Mouse (Mus musculus) thymus, adult 18-20 months (tissue): Measurements from ENCODE around the gene Myo16.

Experiments used
- DNase-seq, 2 experiments: peaks; one replicate each; pipeline ENCODE4 v3.0.0; 2022; ENCODE audit warnings: mixed read lengths in 2 of 2

The Myo16 gene

DNA sequence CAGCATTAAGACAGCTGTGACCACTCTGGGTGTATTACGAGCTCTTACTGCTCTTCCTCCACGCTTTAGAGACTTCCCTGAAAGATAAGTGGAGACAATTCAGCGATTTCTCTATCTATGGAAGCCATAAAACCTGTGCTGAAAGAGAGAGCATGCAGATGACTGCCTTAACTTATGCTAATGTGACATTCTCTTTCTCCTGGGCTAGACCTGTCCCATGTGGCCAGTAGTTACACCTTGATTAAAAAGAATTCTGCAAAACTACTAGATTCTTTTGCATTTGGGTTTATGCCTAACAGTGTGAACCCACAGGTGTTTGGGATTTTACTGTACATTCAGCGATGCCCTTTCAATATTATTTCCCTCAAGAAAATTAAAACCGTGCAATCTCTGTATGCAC, 328.4 kb downstream of the Myo16 start:
- DNase-seq, result no peak

DNA sequence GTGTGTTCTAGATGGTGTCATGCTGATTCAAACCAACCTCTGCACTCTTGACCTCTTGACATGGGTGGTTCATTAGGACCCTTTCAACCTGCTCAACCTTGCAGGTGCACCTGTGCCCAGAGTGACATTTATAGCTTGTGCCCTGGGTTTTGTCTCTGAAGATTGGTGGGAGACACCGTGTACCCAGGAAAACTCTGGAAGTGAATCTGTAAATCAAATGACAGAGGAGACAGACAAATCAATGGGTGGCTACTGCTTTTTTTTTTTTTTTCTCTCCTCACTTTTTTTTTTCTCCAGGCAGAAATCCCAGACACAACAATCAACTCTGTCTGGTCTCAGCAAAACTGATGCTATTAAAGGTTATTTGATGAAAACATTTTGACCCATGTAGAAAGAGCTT, 329.2 kb downstream of the Myo16 start:
- no peak for DNase-seq

DNA sequence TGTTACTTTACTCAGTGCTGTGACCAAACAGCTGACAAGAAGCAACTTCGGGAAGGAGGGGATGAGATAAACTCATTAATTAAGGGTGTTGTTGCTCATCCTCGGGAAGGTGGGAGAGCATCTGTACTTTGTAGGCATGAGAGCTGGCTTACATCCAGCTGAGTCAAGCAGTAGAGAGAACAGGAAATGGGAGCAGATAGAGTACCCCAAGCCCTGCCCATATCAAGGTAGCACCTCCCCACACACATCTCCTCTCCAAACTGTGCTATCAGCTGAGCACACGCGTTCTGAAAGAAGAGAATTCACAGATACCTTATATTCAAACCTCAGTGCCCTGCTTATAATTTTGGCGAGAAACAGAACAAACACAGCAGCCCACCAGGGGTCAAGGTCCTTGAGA, 330.1 kb downstream of the Myo16 start:
- DNase-seq, result no peak

DNA sequence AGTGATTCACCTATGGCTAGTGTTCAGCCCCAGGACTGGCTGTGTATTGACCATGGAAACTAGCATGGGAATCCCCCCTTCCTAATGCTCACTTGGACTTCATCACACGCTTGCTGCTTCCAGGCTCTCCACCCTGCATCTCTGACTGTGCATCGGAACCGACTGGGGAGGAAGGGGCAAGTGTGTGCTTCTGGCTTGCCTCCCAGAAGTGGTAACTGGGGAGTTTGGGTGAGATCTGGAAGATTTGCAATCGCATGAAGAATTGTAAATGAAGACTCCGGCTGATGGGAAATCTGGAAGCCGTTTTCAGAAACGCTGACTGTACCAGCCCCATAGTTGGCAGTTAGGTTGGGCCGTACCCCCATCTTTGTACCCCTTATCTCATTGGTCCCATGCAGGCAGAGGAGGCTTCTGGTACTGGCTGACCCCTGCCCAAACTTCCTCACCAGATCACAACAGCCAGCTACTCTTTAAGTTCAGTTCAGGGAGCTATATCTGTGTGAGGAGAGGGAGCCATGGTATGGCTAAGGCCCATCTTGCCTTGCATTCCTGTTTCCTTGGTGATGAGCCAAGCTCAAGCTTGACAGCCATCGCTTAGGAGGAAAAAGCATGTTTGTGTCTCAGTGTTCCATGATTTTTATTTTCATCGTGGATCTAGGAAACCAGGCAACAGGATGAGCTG, 336.2 kb downstream of the Myo16 start:
- DNase-seq, result no peak

DNA sequence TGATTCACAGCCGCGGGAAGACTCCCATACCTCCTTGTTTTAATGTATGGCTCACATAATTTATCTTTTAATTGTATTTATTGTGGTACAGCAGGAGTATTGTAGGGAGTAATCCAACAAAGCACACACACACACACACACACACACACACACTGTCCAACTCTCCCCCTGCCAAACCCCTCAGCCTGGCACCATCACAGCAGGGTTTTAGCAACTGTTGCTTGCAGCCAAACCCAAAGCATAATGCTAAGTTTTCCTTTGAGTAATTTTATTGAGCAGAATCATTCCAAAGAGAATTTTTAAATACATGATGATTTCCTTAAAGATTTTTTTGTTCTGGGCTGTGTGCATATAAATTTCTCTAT, 336.7 kb downstream of the Myo16 start:
- no peak for DNase-seq

DNA sequence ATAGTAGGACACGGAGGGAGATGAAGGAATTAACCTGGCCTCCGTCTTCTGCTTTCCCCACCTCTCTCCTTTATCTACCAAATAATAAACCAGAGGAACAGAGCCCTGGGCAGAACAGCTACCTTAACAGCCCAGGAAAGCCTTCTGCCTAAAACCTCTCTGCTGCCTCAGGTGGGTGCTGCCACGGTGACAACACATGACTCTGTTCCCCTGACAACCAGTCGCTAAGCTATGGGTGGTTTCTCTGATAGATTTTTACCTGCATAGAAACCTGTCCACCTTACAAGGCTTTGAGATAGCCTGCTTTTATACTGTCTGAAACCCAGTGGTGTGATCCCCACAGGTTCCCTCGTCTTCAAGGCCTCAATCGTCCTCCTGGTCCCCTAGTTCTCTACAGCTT, 337.2 kb downstream of the Myo16 start:
- DNase-seq, result no peak

DNA sequence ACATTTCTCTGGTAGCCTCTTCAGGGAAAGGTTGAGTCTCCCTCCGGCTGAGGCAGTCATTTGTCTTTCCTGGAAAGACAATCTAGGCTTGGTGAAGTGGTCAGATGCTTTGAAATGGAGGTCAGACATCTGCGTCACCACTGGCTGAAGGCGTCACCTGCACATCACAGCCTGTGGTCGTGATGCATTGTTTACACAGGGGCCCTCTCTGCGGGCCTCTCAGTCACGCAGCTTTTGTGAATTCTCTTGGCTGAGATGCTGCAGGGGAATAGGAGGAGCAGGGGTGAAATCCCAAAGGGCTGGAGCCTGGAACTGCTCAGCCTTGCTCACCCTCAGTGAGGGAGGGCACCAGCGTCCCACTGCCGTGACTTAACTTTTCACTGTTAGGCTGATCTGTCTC, 346.1 kb downstream of the Myo16 start:
- no peak for DNase-seq

DNA sequence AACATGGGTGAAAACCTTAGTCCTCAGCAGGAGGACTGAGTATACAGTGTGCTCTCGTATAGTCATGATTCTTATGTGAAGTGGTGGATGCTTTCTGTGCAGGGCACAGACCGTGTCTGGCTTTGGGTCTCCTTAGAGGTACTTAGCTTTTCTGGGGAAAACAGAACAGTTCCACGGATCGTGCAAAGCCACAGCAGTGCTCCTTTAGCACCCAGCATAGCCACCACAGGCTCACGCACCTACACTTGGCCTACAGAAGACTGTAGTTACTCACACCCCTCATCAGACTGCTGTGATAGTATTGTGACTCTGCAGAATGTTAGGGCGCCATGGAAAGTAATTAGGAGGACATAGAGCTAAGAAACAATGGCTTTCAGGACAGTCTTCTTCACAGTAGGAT, 346.8 kb downstream of the Myo16 start:
- no peak for DNase-seq

DNA sequence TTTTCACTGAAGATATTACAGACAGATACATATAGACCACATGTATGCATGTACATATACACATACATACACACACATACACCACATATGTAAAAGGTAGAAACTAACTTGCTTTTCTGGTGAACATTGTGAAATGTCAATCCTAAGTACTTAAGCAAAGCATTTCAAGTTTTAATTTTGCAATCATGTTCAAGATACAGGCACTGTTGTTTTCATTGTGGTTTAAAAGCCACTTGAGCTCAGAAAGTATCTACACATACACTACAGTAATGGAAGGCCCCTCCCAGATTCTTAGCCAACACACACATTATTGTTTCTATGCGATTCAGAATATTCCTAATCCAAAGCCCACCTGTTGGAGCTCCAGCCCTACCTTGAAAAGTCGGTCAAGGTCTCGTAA, 348.0 kb downstream of the Myo16 start:
- no peak for DNase-seq

DNA sequence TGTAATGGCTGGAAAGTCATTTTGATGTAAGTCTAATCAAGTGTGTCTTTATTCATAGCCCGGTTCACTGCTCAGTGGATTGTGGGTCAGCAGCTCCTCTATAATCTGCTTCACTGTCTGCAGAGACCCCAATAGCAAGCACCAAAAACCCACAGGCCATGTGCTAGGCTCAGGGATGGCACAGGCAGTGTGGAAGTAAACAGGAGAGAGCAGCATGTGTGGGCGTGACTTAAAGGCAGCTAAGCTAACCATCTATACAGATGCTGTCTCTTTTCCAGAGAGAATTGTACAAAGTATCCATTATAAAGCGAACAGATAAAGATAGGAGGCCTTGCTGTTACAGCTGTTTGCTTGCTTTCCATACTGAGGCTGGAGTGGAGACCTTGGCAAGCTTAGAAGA, 358.4 kb downstream of the Myo16 start:
- DNase-seq, result no peak

DNA sequence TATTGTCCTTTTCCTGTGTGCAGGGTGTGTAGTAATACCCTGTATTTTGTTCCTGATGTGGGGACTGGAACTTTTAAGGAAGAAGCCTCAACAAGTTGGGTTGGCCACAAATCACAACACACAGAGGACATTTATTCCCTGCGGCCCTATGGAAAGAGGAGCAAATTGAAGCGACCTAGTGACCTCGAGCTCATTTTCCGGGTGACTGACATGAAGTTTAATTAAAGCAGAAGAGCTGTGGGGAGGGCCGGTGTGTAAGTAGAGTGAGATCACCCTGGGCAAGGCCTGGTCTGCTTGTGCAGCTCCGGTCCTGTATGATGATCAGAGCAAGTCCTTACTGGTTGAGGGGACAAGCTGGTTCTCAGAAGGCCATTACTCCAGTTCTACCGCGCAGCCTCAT, 363.7 kb downstream of the Myo16 start:
- DNase-seq, result no peak

DNA sequence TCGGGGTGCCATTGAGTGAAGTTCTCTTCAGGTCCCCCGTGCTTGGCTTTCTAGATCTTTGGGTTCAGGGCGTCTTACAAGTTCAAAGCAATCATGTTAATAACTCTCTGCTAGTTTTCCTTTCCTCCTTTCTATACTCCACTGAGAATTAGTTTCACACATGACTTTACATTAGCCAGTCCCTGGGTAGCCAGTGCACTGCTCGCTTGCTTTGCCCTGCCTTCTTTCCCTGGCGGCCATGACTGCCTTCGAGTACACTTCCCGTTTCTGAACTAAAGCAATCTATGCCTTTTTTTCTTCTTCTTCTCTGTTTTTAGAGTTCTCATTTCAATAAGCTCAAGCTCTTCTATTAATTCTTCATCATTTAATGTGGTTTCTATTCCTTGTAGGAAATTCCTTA, 365.6 kb downstream of the Myo16 start:
- no peak for DNase-seq

DNA sequence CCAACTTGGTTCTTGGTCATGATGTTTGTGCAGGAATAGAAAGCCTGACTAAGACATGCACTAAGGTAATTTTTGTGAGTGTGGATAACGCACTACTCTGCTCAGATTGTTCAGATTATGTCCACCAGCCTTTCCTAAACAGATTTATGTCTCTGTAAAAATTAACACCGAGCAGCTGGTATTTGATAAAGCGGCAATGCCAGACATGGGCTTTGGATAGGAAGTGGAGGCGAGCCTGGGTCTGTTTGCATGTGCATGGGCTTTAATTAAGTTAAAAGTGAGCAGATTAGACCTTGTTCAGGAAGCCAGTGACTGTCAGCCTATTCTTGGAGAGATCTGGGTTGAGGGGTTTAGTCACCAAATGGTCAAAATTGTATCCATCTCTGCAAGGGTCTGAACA, 367.8 kb downstream of the Myo16 start:
- DNase-seq, result no peak

DNA sequence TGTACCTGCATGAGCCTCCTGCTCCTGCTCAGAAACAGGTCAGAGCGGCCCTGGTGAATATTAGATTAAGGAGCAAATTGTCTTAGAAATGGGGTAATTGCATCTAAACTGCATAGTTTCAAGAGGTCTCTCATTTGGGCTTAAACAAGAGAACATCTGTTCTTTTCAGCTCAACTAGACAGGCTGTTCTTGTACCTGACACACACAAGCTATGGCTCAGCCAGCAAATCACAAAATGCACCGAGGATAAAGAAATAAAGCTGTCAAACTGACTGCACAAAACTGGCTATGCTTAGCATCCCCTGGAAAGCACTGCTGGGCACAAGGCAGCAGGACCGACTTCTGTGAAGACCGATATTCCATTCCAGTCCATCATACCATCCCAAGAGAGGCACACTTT, 372.0 kb downstream of the Myo16 start:
- no peak for DNase-seq

DNA sequence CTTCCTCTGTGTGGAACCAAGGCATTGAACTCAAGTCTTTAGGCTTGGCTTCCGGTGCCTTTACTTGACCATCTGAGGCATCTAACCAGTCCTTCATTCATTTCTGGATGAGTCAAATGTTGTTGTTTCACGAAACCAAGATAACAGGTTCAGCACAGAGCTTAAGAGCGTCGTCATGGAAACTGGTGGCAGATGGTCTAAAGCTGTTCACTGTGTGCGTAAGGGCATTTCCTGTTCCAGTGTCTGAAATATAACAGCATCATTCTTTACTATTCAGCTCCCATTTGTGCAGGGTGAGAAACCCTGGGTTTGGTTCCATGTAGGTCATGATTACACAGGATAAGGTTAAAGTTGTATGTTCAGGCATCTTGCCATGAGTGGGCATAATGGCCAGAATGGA, 372.9 kb downstream of the Myo16 start:
- no peak for DNase-seq

DNA sequence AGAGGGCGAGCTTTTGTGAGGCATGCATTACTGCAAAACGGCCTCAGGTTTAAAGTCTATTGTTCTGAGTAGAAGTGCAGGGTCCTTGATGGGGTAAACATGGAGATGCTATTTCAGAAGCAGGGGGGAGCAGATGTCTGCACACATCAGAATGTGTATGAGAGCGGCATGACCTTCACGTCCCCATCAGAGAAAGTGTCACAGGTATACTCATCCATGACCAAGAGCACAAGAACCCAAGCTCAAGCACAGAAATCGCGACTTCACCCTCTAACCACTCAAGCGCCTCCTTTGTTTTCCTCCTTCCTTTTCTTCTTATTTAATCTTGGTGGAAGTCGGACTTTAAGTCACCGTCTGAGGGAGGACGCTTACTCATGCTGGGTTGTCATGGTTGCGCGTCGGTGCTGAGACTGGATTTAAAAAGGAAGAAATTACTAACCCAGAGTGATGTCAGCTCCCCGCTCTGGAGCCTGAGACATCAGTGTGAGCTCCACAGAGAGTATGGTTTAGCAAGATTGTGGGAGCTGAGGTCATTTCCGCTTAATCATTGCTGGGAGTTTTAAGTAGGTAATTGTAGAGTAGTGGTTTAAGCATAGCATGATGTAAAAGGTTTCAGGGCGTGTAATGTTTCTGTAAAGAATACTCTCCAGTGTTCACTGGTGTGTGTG, 381.0 kb downstream of the Myo16 start:
- no peak for DNase-seq

DNA sequence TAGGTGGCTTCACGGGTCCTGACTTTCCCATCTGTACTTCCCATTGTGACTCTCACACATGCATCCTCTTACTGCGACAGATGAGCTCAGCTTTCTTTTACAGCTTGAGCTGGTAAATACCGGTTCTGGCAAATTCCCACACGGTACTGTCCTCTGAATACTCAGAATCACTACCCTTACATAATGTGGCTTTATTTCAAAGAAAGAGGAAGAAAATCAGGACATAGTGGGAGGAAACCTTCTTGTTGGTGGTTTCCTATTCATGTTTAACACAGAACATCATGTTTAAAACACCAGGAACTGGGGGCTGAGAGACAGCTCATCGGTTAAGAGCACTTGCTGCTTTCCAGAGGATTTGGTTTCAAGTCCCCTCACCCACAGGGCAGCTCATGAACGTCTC, 384.6 kb downstream of the Myo16 start:
- DNase-seq, result no peak

DNA sequence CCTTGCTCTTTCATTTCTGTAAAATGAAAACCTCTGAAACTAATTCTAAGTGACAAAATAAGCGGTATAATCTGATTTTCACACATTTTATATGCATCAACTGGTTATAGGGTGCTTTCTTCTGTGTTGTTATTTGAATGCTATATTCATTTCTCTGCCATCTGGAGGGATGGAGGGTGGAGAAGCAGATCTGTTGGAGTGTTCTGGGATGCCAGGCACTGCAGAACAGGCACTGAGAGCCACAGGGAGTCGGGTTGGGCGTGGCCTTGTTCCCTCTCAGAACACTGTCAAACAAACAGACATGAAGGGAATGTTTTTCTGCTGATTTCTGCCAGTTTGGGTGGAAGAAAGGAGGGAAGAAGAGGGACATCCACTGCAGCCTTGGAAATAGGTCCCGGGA, 386.0 kb downstream of the Myo16 start:
- DNase-seq, result no peak

DNA sequence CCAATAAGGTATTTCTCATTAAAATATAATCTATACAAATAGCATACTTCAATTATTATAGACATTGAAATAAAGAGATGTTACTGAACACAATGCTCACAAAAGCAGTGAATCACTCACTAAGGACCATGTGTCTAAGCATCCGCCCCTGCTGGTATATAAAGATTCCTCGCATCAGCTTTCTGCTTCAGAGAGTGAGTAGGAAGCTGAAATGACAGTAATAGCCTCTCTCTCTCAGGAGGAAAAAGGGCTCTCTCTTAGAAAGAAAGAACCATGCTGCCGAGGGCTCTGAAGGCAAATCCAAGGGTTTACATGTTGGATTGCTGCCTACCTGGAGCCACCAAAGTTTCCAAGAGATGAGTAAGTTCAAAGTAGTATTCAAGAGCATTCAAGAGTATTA, 392.2 kb downstream of the Myo16 start:
- no peak for DNase-seq

DNA sequence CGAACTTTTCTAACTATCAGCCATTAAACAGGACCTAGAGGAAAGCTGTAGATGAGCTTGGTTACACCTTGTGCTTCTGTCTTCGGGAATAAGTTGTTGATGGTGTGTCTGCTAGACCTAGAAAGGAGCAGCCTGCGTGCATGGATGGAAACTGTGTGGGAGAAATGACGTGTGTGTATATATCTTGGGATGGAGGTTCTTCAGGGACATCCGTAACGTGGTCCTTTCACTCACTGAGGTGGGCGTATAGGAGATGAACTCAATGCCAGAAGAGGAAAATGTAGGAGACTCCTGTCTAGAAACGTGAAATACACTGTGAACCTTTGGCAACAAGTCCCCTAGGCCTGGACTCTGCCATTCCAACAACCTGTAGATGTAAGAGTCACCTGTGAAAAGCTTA, 392.8 kb downstream of the Myo16 start:
- no peak for DNase-seq

DNA sequence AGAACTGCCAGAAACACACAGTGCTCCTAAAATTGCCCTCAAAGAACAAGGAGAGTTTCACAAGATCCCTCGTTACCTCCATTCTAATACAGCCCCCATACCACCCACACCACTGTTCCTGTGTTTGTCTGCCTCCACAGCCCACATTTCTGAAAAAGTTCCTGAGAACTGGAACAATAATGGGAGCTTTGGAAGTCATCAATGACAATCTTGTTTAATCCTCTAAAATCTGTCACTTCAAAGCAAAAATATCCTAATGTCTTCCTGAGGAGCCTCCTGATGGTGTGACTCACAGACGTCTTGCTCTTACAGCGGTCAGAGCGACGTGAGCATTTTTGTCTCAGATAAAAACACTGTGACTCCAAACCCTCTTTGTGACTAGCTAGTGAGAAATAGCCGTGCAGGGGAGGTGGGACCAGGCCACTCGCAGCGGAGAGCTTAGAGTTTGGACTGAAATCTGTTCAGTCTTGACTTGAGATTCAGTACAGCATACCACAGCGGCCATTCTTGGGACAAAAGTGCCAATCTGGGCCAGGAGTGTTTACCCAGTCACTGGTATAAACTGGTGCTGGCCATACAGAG, 394.4 kb downstream of the Myo16 start:
- DNase-seq, result no peak

DNA sequence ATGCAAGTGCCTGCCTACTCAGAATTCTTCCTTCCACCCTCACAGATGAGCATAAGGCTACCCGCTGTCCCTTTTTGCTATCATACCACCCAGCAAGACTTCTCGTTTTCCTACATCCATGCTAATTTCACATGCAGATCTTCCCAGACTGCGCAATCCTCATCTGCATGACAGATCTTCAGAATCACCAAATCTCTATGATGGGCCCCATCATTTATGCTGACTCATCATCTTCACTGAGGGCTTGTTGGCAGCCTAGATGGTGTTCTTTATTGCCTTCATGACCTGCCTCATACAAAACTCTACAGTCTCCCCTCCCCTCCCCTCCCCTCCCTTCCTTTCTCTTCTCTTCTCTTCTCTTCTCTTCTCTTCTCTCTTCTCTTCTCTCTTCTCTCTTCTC, 395.7 kb downstream of the Myo16 start:
- DNase-seq, result no peak

DNA sequence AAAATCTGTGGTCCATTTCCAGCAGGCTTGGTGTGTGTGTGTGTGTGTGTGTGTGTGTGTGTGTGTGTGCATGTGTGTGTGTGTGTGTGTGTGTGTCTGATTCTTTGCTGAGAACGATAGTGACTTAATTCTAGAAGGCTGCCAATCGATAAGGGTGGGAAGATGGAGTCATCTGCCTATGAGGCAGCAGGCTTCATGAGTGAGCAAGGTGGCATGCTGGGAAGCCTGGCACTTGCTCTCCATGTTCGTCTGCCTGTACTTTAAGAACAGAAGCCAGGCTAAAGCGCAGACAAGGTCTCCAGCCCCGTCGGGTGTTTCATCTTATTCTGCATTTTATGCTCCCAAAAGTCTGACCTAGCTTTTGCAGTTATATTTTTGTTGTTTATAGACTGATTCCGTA, 404.2 kb downstream of the Myo16 start:
- no peak for DNase-seq

DNA sequence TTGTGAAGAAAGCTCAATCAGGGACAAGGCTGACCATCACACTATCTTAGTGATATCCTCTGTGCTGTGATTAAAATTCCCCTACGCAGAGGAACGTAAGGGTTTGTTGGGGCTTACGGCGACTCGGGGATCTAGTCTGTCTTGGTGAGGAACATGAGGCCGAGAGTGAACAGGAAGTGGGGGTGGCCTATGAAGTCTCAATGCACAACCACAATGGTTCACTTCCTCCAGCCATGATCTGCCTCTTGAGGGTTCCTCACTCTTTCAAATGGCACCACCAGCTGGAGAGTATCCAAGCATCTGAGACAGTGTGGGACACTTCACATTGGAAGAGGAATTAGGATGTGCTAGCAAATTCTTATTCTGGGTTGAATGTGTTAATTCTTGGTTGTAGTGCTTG, 405.8 kb downstream of the Myo16 start:
- no peak for DNase-seq

DNA sequence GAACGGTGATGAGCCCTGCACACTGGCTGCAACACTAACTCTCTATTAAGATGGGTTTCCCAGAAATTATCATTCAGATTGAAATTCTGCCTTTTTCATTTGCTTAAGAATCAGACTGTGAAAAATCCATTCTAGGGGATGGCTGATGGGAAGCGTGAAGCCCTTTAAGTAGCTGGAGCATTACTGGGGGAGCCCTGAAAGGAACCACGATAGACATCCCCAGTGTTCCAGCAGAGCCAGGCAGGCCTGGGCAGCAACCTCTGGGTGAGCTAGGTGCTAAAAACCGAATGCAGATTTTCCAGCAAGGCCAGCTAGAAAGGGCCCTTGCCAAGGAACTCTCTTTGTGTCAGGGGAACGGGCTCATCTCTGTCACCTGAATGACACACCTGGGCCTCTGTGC, 407.9 kb downstream of the Myo16 start:
- DNase-seq, result no peak
